Mouse (Mus musculus) MEL (cell line): ENCODE measurements around the gene Gm266. TPM values are rescaled to one million over a fixed set of nuclear protein-coding genes. Genes with fewer than 3 reads are reported as not detected.

Experiments used
- DNase-seq: peaks from one replicate; pipeline ENCODE4 v3.0.0; 2011; ENCODE audit warnings: low read depth, low spot score
- H3K27ac ChIP-seq: 2 replicates; pipeline ENCODE4 v1.5.1; 2012; ENCODE audit warnings: low read depth, mild to moderate bottlenecking, control low read depth, low read length, moderate library complexity; ENCODE audit not compliant: control insufficient read depth
- H3K27me3 ChIP-seq, 2 experiments: fragments of 150-350 bp in 1 of 2; sonication (generic) in 1 of 2; 2 replicates each; pipeline ENCODE4 v1.6.1; 2012; ENCODE audit warnings: low read length in 2 of 2, mild to moderate bottlenecking in 2 of 2, improper control_type of control experiment in 1 of 2, moderate library complexity in 1 of 2; ENCODE audit not compliant: insufficient read depth in 2 of 2, control insufficient read depth in 1 of 2
- H3K36me3 ChIP-seq, 2 experiments: 2 replicates each; pipeline ENCODE4 v1.6.1; 2012 to 2014; ENCODE audit warnings: low read length in 2 of 2, improper control_type of control experiment in 1 of 2, inconsistent platforms in 1 of 2, mild to moderate bottlenecking in 1 of 2; ENCODE audit not compliant: insufficient read depth in 2 of 2, control insufficient read depth in 1 of 2
- H3K4me1 ChIP-seq, 2 experiments: fragments of 150-350 bp in 1 of 2; sonication (generic) in 1 of 2; 2 replicates each; pipeline ENCODE4 v1.6.1; 2012; ENCODE audit warnings: low read length in 2 of 2, improper control_type of control experiment in 1 of 2, mild to moderate bottlenecking in 1 of 2; ENCODE audit not compliant: insufficient read depth in 2 of 2, control insufficient read depth in 1 of 2
- H3K4me3 ChIP-seq, 2 experiments: fragments of 150-350 bp in 1 of 2; sonication (generic) in 1 of 2; 2 replicates each; pipeline ENCODE4 v1.5.1; 2012; ENCODE audit warnings: low read depth in 2 of 2, low read length in 2 of 2, mild to moderate bottlenecking in 2 of 2, moderate library complexity in 2 of 2, control low read depth in 1 of 2, improper control_type of control experiment in 1 of 2; ENCODE audit not compliant: control insufficient read depth in 1 of 2, insufficient read depth in 1 of 2
- H3K79me2 ChIP-seq: 2 replicates; pipeline ENCODE4 v1.6.1; 2012; ENCODE audit warnings: mild to moderate bottlenecking, low read length, moderate library complexity; ENCODE audit not compliant: control insufficient read depth, poor library complexity, insufficient read depth
- H3K9ac ChIP-seq: 2 replicates; pipeline ENCODE4 v1.6.1; 2012; ENCODE audit warnings: low read depth, mild to moderate bottlenecking, control low read depth, low read length, moderate library complexity; ENCODE audit not compliant: control insufficient read depth, poor library complexity, severe bottlenecking
- H3K9me3 ChIP-seq: fragments of 150-350 bp; sonication (generic); replicated peaks from 2 replicates; pipeline ENCODE4 v1.6.1; 2012; ENCODE audit warnings: mild to moderate bottlenecking, low read length, improper control_type of control experiment, moderate library complexity; ENCODE audit not compliant: insufficient read depth
- E2F4 ChIP-seq: IDR thresholded peaks from 2 replicates; pipeline ENCODE4 v1.6.1; 2011; ENCODE audit warnings: low read depth, low read length, improper control_type of control experiment, borderline replicate concordance
- ETS1 ChIP-seq: IDR thresholded peaks from 2 replicates; pipeline ENCODE4 v1.6.1; 2012; ENCODE audit warnings: low read depth, mild to moderate bottlenecking, inconsistent platforms, low read length, improper control_type of control experiment, moderate library complexity
- JUND ChIP-seq: IDR thresholded peaks from 2 replicates; pipeline ENCODE4 v1.6.1; 2011; ENCODE audit warnings: low read depth, mild to moderate bottlenecking, improper control_type of control experiment, low read length
- MAFK ChIP-seq: IDR thresholded peaks from 2 replicates; pipeline ENCODE4 v1.6.1; 2011; ENCODE audit warnings: low read depth, mild to moderate bottlenecking, low read length, improper control_type of control experiment, borderline replicate concordance
- MAX ChIP-seq: IDR thresholded peaks from 2 replicates; pipeline ENCODE4 v1.6.1; 2011; ENCODE audit warnings: low read length, improper control_type of control experiment
- MAZ ChIP-seq: IDR thresholded peaks from 2 replicates; pipeline ENCODE4 v1.6.1; 2012; ENCODE audit warnings: low read depth, mild to moderate bottlenecking, inconsistent platforms, low read length, improper control_type of control experiment
- MEF2A ChIP-seq: IDR thresholded peaks from 2 replicates; pipeline ENCODE4 v1.6.1; 2014; ENCODE audit warnings: low read depth, mild to moderate bottlenecking, inconsistent platforms, low read length, improper control_type of control experiment; ENCODE audit not compliant: poor library complexity, insufficient replicate concordance, severe bottlenecking; ENCODE audit errors: extremely low read depth
- MXI1 ChIP-seq: IDR thresholded peaks from 2 replicates; pipeline ENCODE4 v1.6.1; 2011; ENCODE audit warnings: mild to moderate bottlenecking, low read depth, low read length, improper control_type of control experiment
- MYB ChIP-seq: IDR thresholded peaks from 2 replicates; pipeline ENCODE4 v1.6.1; 2011; ENCODE audit warnings: mild to moderate bottlenecking, low read depth, low read length, improper control_type of control experiment
- MYC ChIP-seq: IDR thresholded peaks from 2 replicates; pipeline ENCODE4 v1.6.1; 2011; ENCODE audit warnings: low read depth, mild to moderate bottlenecking, low read length, improper control_type of control experiment, moderate library complexity
- POLR2A ChIP-seq, 2 experiments: IDR thresholded peaks; 2 replicates each; pipeline ENCODE4 v1.6.1; 2011 to 2012; ENCODE audit warnings: low read length in 2 of 2, mild to moderate bottlenecking in 2 of 2, control low read depth in 1 of 2, improper control_type of control experiment in 1 of 2, low read depth in 1 of 2, moderate library complexity in 1 of 2; ENCODE audit not compliant: control insufficient read depth in 1 of 2, insufficient read depth in 1 of 2, poor library complexity in 1 of 2
- POLR2AphosphoS5 ChIP-seq: IDR thresholded peaks from 2 replicates; pipeline ENCODE4 v1.6.1; 2012; ENCODE audit warnings: low read depth, borderline replicate concordance, mild to moderate bottlenecking, inconsistent platforms, low read length, moderate library complexity, mixed read lengths
- RAD21 ChIP-seq: IDR thresholded peaks from 2 replicates; pipeline ENCODE4 v1.6.1; 2011; ENCODE audit warnings: mild to moderate bottlenecking, low read depth, low read length, improper control_type of control experiment
- RCOR1 ChIP-seq: IDR thresholded peaks from 2 replicates; pipeline ENCODE4 v1.6.1; 2012; ENCODE audit warnings: low read depth, mild to moderate bottlenecking, inconsistent platforms, low read length, improper control_type of control experiment
- SIN3A ChIP-seq: IDR thresholded peaks from 2 replicates; pipeline ENCODE4 v1.6.1; 2012; ENCODE audit warnings: low read length, improper control_type of control experiment, inconsistent platforms
- TBP ChIP-seq: IDR thresholded peaks from 2 replicates; pipeline ENCODE4 v1.8.0; 2011; ENCODE audit warnings: low read depth, low read length, improper control_type of control experiment
- UBTF ChIP-seq: IDR thresholded peaks from 2 replicates; pipeline ENCODE4 v1.6.1; 2012; ENCODE audit warnings: low read depth, mild to moderate bottlenecking, inconsistent platforms, low read length, improper control_type of control experiment, moderate library complexity, borderline replicate concordance; ENCODE audit not compliant: insufficient read depth
- USF1 ChIP-seq: IDR thresholded peaks from 2 replicates; pipeline ENCODE4 v1.6.1; 2014; ENCODE audit warnings: low read depth, mild to moderate bottlenecking, inconsistent platforms, low read length, improper control_type of control experiment, moderate library complexity
- ZMIZ1 ChIP-seq: IDR thresholded peaks from 2 replicates; pipeline ENCODE4 v1.6.1; 2012; ENCODE audit warnings: low read depth, mild to moderate bottlenecking, inconsistent platforms, low read length, improper control_type of control experiment, moderate library complexity
- ZNF384 ChIP-seq: IDR thresholded peaks from 2 replicates; pipeline ENCODE4 v1.6.1; 2012; ENCODE audit warnings: low read depth, mild to moderate bottlenecking, inconsistent platforms, low read length, improper control_type of control experiment
- polyA plus RNA-seq, 2 experiments: library from polyadenylated mRNA; stranded (reverse) in 1 of 2; unstranded in 1 of 2; fragments of >175 nt in 1 of 2; fragments of >200 nt in 1 of 2; gene quantifications; 2 replicates each; pipeline versions ENCODE4 v1.2.1 to v1.2.4; 2012; ENCODE audit warnings: low replicate concordance in 2 of 2, low read depth in 1 of 2; ENCODE audit not compliant: insufficient read length in 2 of 2, insufficient read depth in 1 of 2, missing spikeins in 1 of 2
- total RNA-seq: library from RNA; depleted of rRNA; stranded (reverse); fragments of 300-350 nt; gene quantifications from 2 replicates; pipeline ENCODE4 v1.2.3, GENCODE M21; 2012

The Gm266 gene
- total and polyA plus RNA-seq, 3 experiments: not detected

DNA sequence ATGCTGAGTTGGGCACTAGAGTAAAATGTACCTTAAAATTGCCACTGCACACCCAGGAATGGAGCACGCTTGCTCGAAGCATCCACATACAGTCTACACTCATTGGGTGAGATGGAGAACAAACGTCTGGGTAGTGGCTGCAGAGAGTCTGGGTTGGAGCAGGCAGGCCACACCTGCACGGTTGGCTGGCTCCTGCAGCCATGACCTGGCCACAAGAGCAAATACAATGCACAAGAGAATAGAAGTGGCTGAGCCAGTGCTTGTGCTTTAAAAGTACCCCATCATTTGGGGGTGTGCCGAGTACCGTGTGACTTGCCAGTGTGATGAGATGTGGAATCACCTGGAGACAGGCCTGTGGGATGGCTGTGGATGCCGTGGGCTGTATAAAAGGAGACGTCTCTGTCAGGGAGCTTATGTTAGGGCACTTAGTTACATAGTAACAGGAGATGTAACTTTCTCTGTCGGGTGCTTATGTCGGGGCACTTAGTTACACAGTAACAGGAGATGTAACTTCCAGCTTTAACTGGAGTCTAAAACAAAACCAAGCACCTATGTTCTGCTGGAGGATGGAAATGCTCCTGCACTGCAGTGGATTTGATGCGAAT, 3.7 kb upstream of the Gm266 start:
- Histone ChIP-seq H3K9ac (no peak overlapping the region), H3K4me3 (no peak overlapping the region), H3K4me1 (no peaks in the 10 kb centered on the region), H3K27ac (no peak overlapping the region), H3K36me3 (no peaks in the 10 kb centered on the region), H3K79me2 (no peaks in the 10 kb centered on the region), H3K27me3 (peaks cover 7 to 14% of the 10 kb centered on the region in 2 experiments; a peak in 3 of 4 replicates), H3K9me3 (no peaks in the 10 kb centered on the region)
- TF ChIP-seq E2F4 (no peak), RAD21 (no peak), USF1 (no peak), ZMIZ1 (no peak), UBTF (no peak), POLR2AphosphoS5 (no peak)
- DNase-seq: no peak

DNA sequence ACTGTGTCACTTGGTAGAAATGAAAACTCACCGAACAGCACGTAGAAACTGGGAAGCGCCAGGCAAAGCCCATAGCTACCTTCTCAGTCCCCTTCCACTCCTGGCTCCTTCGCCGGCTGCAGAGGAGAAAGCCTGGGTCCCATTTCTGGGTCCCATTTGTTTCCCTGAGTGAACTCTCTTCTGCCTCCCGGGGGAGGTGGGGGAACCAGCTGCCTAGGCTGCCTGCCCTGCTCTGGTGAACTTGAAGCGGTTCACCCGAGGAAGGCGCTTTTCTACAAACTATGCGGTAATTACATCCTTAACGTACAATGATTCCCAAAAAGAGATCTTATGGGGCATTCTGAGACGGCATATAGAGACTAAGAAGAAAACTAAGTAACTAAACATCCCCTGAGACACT, 832 bp upstream of the Gm266 start:
- Histone ChIP-seq H3K79me2 (no peaks in the 10 kb centered on the region), H3K36me3 (no peaks in the 10 kb centered on the region), H3K27me3 (peaks cover 10 to 12% of the 10 kb centered on the region in 2 experiments; a peak in 3 of 4 replicates), H3K9ac (no peak overlapping the region), H3K27ac (no peak overlapping the region), H3K4me3 (no peak overlapping the region), H3K9me3 (no peaks in the 10 kb centered on the region), H3K4me1 (no peaks in the 10 kb centered on the region)
- no peak for DNase-seq
- no peak for TF ChIP-seq MYC
- TF ChIP-seq JUND: no peak
- no peak for TF ChIP-seq USF1
- TF ChIP-seq ETS1: no peak
- no peak for TF ChIP-seq MEF2A
- no peak for TF ChIP-seq MXI1
- TF ChIP-seq E2F4: no peak
- TF ChIP-seq MYB: no peak
- TF ChIP-seq POLR2AphosphoS5: no peak
- TF ChIP-seq POLR2A (IDR thresholded peaks at IDR 0.05; ENCODE audit: control insufficient read depth in 1 of 2, insufficient read depth in 1 of 2, low read depth in 1 of 2, low read length in 2 of 2, poor library complexity in 1 of 2): no peak
- no peak for TF ChIP-seq ZNF384
- no peak for TF ChIP-seq SIN3A
- no peak for TF ChIP-seq MAFK
- no peak for TF ChIP-seq MAZ
- TF ChIP-seq RCOR1: no peak
- no peak for TF ChIP-seq TBP
- no peak for TF ChIP-seq MAX
